Mouse (Mus musculus) olfactory bulb, adult 2 months (tissue): ENCODE data around the gene 2700081O15Rik.

ENCODE experiments used
- CTCF ChIP-seq: fragments of 200-500 bp; IDR thresholded peaks from 2 replicates; pipeline ENCODE4 v1.5.1; 2012; ENCODE audit warnings: low read depth, mild to moderate bottlenecking, low read length, moderate library complexity; ENCODE audit not compliant: insufficient read depth
- POLR2A ChIP-seq: fragments of 200-500 bp; IDR thresholded peaks from 2 replicates; pipeline ENCODE4 v1.6.1; 2012; ENCODE audit warnings: mild to moderate bottlenecking, low read depth, low read length, moderate library complexity; ENCODE audit not compliant: insufficient read depth

GRCm38 (mm10) chr19:7377639-7378038 is 39.8 kb upstream of the 2700081O15Rik start:
- no peak for TF ChIP-seq POLR2A
- no peak for TF ChIP-seq CTCF
